Mouse (Mus musculus) embryonic fibroblast, embryonic 13.5 days (primary cell): ENCODE results near the gene Gabbr2. TPM values are rescaled to one million over a fixed set of nuclear protein-coding genes. Genes with fewer than 3 reads are reported as not detected.

Experiments used
- H3K27ac ChIP-seq: 2 replicates; pipeline ENCODE4 v1.5.1; 2012; ENCODE audit warnings: low read length, control low read depth, inconsistent platforms; ENCODE audit not compliant: insufficient read depth
- H3K4me1 ChIP-seq: 2 replicates; pipeline ENCODE4 v1.6.1; 2011; ENCODE audit warnings: low read length; ENCODE audit not compliant: control insufficient read depth, insufficient read depth
- H3K4me3 ChIP-seq: 2 replicates; pipeline ENCODE4 v1.5.1; 2011; ENCODE audit warnings: mild to moderate bottlenecking, control low read depth, low read length; ENCODE audit not compliant: insufficient read depth
- CTCF ChIP-seq: IDR thresholded peaks from 2 replicates; pipeline ENCODE4 v1.5.1; 2011; ENCODE audit warnings: mild to moderate bottlenecking, control low read depth, low read length, moderate library complexity, borderline replicate concordance; ENCODE audit not compliant: insufficient read depth
- POLR2A ChIP-seq: IDR thresholded peaks from 2 replicates; pipeline ENCODE4 v1.6.1; 2011; ENCODE audit warnings: low read depth, mild to moderate bottlenecking, control low read depth, low read length, moderate library complexity
- polyA plus RNA-seq: library from polyadenylated mRNA; stranded (reverse); fragments of >200 nt; gene quantifications from 2 replicates; pipeline ENCODE4 v1.2.4, GENCODE M21; 2011; ENCODE audit warnings: low read depth; ENCODE audit not compliant: missing spikeins, insufficient read length

Gabbr2 gene
- polyA plus RNA-seq, 1 experiment: 0.30 TPM

GRCm38 (mm10) chr4:46872750-46873149, 118.9 kb downstream of the Gabbr2 start:
- Histone ChIP-seq H3K4me1 (no peaks in the 10 kb centered on the region), H3K4me3 (no peak overlapping the region), H3K27ac (no peak overlapping the region)
- TF ChIP-seq CTCF (no peak), POLR2A (no peak)

- Histone ChIP-seq H3K27ac (no peak overlapping the region), H3K4me1 (no peaks in the 10 kb centered on the region), H3K4me3 (no peak overlapping the region)
- TF ChIP-seq POLR2A (no peak), CTCF (no peak)
These were observed 121.5 kb downstream of the Gabbr2 start for GRCm38 (mm10) chr4:46870157-46870556.

- no peak for TF ChIP-seq POLR2A
- no peak for TF ChIP-seq CTCF
- Histone ChIP-seq H3K4me3 (no peak overlapping the region), H3K27ac (no peak overlapping the region)
These were observed 122.3 kb downstream of the Gabbr2 start for GRCm38 (mm10) chr4:46869380-46869779.

GRCm38 (mm10) chr4:46868921-46869320, 122.8 kb downstream of the Gabbr2 start:
- Histone ChIP-seq H3K27ac (no peak overlapping the region), H3K4me3 (no peak overlapping the region), H3K4me1 (no peaks in the 10 kb centered on the region)
- TF ChIP-seq POLR2A (no peak), CTCF (no peak)

More at GRCm38 (mm10) chr4:46869380-46869779, 122.3 kb downstream of the Gabbr2 start:
- no peaks in the 10 kb centered on the region for H3K4me1 ChIP-seq

- H3K27ac ChIP-seq: no peak overlapping the region
- no peak overlapping the region for H3K4me3 ChIP-seq
- no peaks in the 10 kb centered on the region for H3K4me1 ChIP-seq
- TF ChIP-seq CTCF: no peak
These were observed 123.5 kb downstream of the Gabbr2 start for GRCm38 (mm10) chr4:46868181-46868580.

GRCm38 (mm10) chr4:46867779-46868178, 123.9 kb downstream of the Gabbr2 start:
- Histone ChIP-seq H3K4me1 (no peaks in the 10 kb centered on the region), H3K27ac (no peak overlapping the region), H3K4me3 (no peak overlapping the region)
- TF ChIP-seq POLR2A: no peak
- no peak for TF ChIP-seq CTCF

GRCm38 (mm10) chr4:46866070-46866469, 125.6 kb downstream of the Gabbr2 start:
- TF ChIP-seq CTCF (no peak), POLR2A (no peak)
- H3K27ac ChIP-seq: no peak overlapping the region
- no peaks in the 10 kb centered on the region for H3K4me1 ChIP-seq
- H3K4me3 ChIP-seq: no peak overlapping the region

GRCm38 (mm10) chr4:46863721-46864120, 128.0 kb downstream of the Gabbr2 start:
- Histone ChIP-seq H3K4me1 (no peaks in the 10 kb centered on the region), H3K4me3 (no peak overlapping the region), H3K27ac (no peak overlapping the region)
- TF ChIP-seq CTCF (no peak), POLR2A (no peak)

- H3K4me3 ChIP-seq: no peak overlapping the region
- no peak overlapping the region for H3K27ac ChIP-seq
- no peaks in the 10 kb centered on the region for H3K4me1 ChIP-seq
- TF ChIP-seq POLR2A (no peak), CTCF (no peak)
These were observed 129.0 kb downstream of the Gabbr2 start for GRCm38 (mm10) chr4:46862677-46863076.

- TF ChIP-seq CTCF (no peak), POLR2A (no peak)
- no peak overlapping the region for H3K4me3 ChIP-seq
- no peaks in the 10 kb centered on the region for H3K4me1 ChIP-seq
- no peak overlapping the region for H3K27ac ChIP-seq
These were observed 131.1 kb downstream of the Gabbr2 start for GRCm38 (mm10) chr4:46860586-46860985.

GRCm38 (mm10) chr4:46858899-46859298, 132.8 kb downstream of the Gabbr2 start:
- Histone ChIP-seq H3K27ac (no peak overlapping the region), H3K4me1 (no peaks in the 10 kb centered on the region), H3K4me3 (no peak overlapping the region)
- TF ChIP-seq CTCF (no peak), POLR2A (no peak)
